Mouse (Mus musculus): Measurements from ENCODE around the gene 4930438A08Rik. TPM values are rescaled to one million over a fixed set of nuclear protein-coding genes. Genes with fewer than 3 reads are reported as not detected.
"Not testable (repeated sequence)": the region's sequence is repeated elsewhere in the genome, so short reads cannot be mapped to it uniquely, and the experiment has no call there.

4930438A08Rik gene
- polyA plus RNA-seq, 1 experiment from 2014 or later: not detected

DNA sequence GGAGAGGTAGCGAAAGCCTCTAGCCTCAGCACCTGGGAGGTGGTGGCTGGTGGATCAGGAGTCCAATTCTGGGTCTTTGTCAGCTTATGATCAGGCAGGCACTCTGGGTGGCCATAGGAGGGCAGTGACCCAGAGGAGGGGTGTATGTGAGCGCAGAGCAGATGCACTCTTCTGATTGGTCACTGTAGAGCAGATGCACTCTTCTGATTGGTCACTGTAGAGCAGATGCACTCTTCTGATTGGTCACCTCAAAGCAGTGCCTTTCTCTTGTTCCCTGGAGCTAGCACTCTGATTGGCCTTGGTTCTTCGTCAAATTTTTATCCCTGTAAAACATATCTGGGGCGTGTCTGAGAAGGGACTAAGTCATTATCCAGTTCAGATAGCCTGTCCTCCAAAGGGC is 18.2 kb downstream of the 4930438A08Rik start:
- H3K27ac ChIP-seq: no peak overlapping the region
- 42% methylated on average over 4 of the region's 4 CpGs for WGBS
- H3K4me1 ChIP-seq: no peaks in the 10 kb centered on the region
- no peak overlapping the region for H3K4me3 ChIP-seq
- no peak for DNase-seq (ENCODE audit: low spot score)
- H3K36me3 ChIP-seq: no peaks in the 10 kb centered on the region
- no peaks in the 10 kb centered on the region; the same call in none of the 2 replicates for H3K27me3 ChIP-seq (ENCODE audit: insufficient read depth, poor library complexity, severe bottlenecking)
- no peaks in the 10 kb centered on the region for H3K9me3 ChIP-seq

- no peak for DNase-seq (ENCODE audit: low spot score)
- H3K4me3 ChIP-seq: no peak overlapping the region
- H3K4me1 ChIP-seq: peaks cover 5% of the 10 kb centered on the region; the same call in 1 of the 2 replicates
- WGBS: 84% methylated on average over 6 of the region's 6 CpGs
- H3K9me3 ChIP-seq: no peaks in the 10 kb centered on the region
- H3K27ac ChIP-seq: no peak overlapping the region
- no peaks in the 10 kb centered on the region for H3K36me3 ChIP-seq
- no peaks in the 10 kb centered on the region; the same call in 1 of the 2 replicates for H3K27me3 ChIP-seq (ENCODE audit: insufficient read depth, poor library complexity, severe bottlenecking)
These were observed 22.8 kb downstream of the 4930438A08Rik start for GRCm38 (mm10) chr11:58297396-58297795.

DNA sequence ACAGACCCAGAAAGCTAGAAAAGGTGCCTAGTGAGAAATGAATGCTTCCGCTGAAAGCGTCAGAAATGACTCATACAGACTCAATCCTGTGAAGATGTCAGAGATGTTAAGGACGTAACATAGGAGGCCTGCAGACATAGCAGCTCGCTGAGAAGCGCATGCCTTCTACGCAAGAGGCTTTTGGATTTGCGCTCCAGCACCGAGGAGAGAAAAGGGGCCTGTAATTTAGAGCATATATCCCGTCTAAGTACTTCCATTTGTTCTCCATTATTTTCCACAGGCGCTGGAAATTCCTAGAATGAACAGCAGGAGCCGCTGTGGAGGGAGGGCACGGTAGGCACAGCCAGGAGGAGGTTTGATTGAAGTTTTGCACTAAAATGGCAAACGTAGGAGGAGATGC is 26.5 kb downstream of the 4930438A08Rik start:
- Histone ChIP-seq H3K4me1 (peaks cover 8% of the 10 kb centered on the region; the same call in 1 of the 2 replicates), H3K36me3 (no peaks in the 10 kb centered on the region), H3K27ac (no peak overlapping the region), H3K4me3 (peak overlapping the region; percentile 73), H3K27me3 (ENCODE audit: insufficient read depth, poor library complexity, severe bottlenecking) (no peaks in the 10 kb centered on the region), H3K9me3 (no peaks in the 10 kb centered on the region)
- 17% methylated on average over 13 of the region's 13 CpGs for WGBS
- peak; percentile 87 for DNase-seq (ENCODE audit: low spot score)

- Histone ChIP-seq H3K36me3 (no peaks in the 10 kb centered on the region), H3K27ac (peak overlapping the region; percentile 87), H3K4me1 (peaks cover 13% of the 10 kb centered on the region; the same call in 1 of the 2 replicates), H3K4me3 (peak overlapping the region; percentile 73), H3K9me3 (no peaks in the 10 kb centered on the region), H3K27me3 (ENCODE audit: insufficient read depth, poor library complexity, severe bottlenecking) (no peaks in the 10 kb centered on the region)
- under 1% methylated on average over 36 of the region's 36 CpGs for WGBS
- DNase-seq (ENCODE audit: low spot score): peak; percentile 99
These were observed 27.5 kb downstream of the 4930438A08Rik start for GRCm38 (mm10) chr11:58301837-58302754.

- Histone ChIP-seq H3K27ac (peak overlapping the region; percentile 87), H3K4me3 (peak overlapping the region; percentile 73), H3K9me3 (no peaks in the 10 kb centered on the region), H3K27me3 (ENCODE audit: insufficient read depth, poor library complexity, severe bottlenecking) (no peaks in the 10 kb centered on the region), H3K36me3 (no peaks in the 10 kb centered on the region), H3K4me1 (peaks cover 21% of the 10 kb centered on the region)
- no peak for DNase-seq (ENCODE audit: low spot score)
- WGBS: 1% methylated on average over 26 of the region's 26 CpGs
These were observed 28.3 kb downstream of the 4930438A08Rik start for GRCm38 (mm10) chr11:58302774-58303445.

DNA sequence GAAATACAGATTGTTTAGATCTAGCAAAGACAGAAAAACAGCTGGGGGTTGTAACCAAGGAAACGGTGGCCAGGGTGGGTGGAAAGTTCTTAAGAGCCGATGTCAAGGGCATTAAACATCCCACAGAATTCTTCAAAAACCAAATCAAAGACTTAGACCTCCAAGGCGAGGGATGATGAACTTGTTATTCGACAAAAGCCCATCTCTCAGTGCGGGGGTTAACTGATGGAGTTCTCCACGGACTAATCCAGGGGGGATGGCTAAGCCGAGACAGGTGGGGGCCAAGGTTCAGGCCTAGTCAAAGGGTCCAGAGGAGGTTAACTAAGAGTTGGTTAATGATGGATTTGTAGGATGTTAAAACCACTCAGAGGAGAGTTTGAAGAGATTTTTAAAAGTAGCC is 29.0 kb downstream of the 4930438A08Rik start:
- no peak for DNase-seq (ENCODE audit: low spot score)
- peak overlapping the region; percentile 32; the same call in 1 of the 2 replicates for H3K4me3 ChIP-seq
- H3K27ac ChIP-seq: no peak overlapping the region
- H3K27me3 ChIP-seq (ENCODE audit: insufficient read depth, poor library complexity, severe bottlenecking): no peaks in the 10 kb centered on the region
- WGBS: 45% methylated on average over 7 of the region's 7 CpGs
- no peaks in the 10 kb centered on the region for H3K36me3 ChIP-seq
- H3K9me3 ChIP-seq: no peaks in the 10 kb centered on the region
- H3K4me1 ChIP-seq: peaks cover 23% of the 10 kb centered on the region

DNA sequence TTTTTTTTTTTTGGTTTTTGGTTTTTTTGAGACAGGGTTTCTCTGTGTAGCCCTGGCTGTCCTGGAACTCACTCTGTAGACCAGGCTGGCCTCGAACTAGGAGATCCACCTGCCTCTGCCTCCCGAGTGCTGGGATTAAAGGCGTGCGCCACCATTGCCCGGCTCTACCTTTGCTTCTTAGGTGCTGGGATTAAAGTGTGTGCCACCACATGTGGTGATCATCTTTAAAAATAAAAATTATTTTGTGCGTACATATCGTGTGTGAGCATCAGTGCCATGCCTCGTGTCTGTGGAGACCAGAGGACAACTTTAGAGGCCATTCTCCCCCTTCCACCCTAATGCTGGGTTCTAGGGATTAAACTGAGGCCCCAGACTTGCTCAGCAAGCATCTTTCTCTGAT is 30.7 kb downstream of the 4930438A08Rik start:
- H3K27me3 ChIP-seq (ENCODE audit: insufficient read depth, poor library complexity, severe bottlenecking); H3K27ac ChIP-seq; H3K4me3 ChIP-seq; H3K9me3 ChIP-seq; H3K36me3 ChIP-seq; DNase-seq (ENCODE audit: low spot score): not testable (repeated sequence)
- peaks cover 23% of the 10 kb centered on the region for H3K4me1 ChIP-seq
- WGBS: 87% methylated on average over 8 of the region's 8 CpGs

GRCm38 (mm10) chr11:58306860-58307308 is 32.3 kb downstream of the 4930438A08Rik start, which contains the start of gene Zfp692:
Gene Zfp692 (plus strand): TSS chr11:58307069.
- peaks cover 18% of the 10 kb centered on the region for H3K4me1 ChIP-seq
- peak; percentile 98 for DNase-seq (ENCODE audit: low spot score)
- peak within 1 kb of the TSS; percentile 91 for H3K27ac ChIP-seq
- peak within 1 kb of the TSS; percentile 72 for H3K4me3 ChIP-seq
- no peaks in the 10 kb centered on the region for H3K27me3 ChIP-seq (ENCODE audit: insufficient read depth, poor library complexity, severe bottlenecking)
- WGBS: under 1% methylated on average over 34 of the region's 34 CpGs
- H3K9me3 ChIP-seq: no peaks in the 10 kb centered on the region
- peaks cover 14% of the 10 kb centered on the region for H3K36me3 ChIP-seq

DNA sequence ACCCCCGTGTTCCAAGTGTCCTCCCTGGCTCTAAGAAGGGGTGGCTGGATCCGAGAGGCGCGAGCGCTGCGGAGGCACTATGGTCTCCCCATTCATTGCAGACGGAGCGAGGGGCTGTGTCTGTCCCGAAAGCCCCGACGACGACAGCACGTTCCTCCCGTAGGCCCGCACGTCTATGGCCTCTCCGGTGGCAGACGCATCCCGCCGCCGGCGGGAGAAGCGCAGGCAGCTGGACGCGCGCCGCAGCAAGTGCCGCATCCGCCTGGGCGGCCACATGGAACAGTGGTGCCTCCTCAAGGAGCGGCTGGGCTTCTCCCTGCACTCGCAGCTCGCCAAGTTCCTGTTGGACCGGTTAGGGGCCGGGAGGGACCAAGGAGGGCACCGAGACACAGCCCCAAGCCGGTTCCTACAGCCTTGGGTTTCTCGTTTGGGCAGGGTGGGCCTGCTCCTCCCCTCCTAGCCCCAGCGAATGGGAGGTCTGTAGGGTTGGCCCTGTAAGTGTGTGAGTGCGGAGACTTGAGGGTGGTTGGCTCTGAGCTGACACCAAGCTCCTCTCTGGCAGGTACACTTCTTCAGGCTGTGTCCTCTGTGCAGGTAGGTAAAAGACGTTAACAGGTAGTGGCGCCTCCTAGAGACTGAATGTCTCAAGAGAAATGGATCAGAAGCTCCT is 32.9 kb downstream of the 4930438A08Rik start:
- Histone ChIP-seq H3K27me3 (ENCODE audit: insufficient read depth, poor library complexity, severe bottlenecking) (no peaks in the 10 kb centered on the region), H3K9me3 (no peaks in the 10 kb centered on the region), H3K27ac (peak overlapping the region; percentile 91), H3K36me3 (peaks cover 15% of the 10 kb centered on the region), H3K4me3 (peak overlapping the region; percentile 72), H3K4me1 (peaks cover 18% of the 10 kb centered on the region)
- peak; percentile 89 for DNase-seq (ENCODE audit: low spot score)
- under 1% methylated on average over 42 of the region's 42 CpGs for WGBS

DNA sequence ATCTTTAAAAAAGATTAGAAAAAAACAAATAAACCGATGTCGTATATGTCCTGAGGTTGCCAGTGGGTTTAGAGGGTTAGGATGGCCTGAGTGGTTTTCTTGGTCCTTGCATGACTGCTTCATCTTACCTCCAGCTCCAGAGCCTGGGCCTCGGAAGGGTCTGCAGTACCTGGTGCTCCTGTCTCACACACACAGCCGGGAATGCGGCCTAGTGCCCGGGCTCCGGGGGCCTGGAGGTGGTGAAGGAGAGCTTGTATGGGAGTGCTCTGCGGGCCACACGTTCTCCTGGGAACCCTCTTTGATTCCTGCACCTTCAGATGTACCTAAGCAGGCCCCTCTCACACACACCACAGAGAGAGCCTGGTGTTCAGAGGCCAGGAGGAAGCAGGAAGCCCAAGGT is 34.1 kb downstream of the 4930438A08Rik start:
- H3K27ac ChIP-seq: no peak overlapping the region
- no peak overlapping the region for H3K4me3 ChIP-seq
- no peaks in the 10 kb centered on the region for H3K9me3 ChIP-seq
- H3K27me3 ChIP-seq (ENCODE audit: insufficient read depth, poor library complexity, severe bottlenecking): no peaks in the 10 kb centered on the region
- peaks cover 15% of the 10 kb centered on the region for H3K36me3 ChIP-seq
- DNase-seq (ENCODE audit: low spot score): no peak
- WGBS: 94% methylated on average over 9 of the region's 9 CpGs
- H3K4me1 ChIP-seq: peaks cover 16% of the 10 kb centered on the region

GRCm38 (mm10) chr11:58314069-58314468 is 39.5 kb downstream of the 4930438A08Rik start:
- no peak overlapping the region for H3K27ac ChIP-seq
- WGBS: 86% methylated on average over 6 of the region's 6 CpGs
- peaks cover 61% of the 10 kb centered on the region for H3K36me3 ChIP-seq
- peaks cover 3% of the 10 kb centered on the region; the same call in 1 of the 2 replicates for H3K4me1 ChIP-seq
- H3K4me3 ChIP-seq: no peak overlapping the region
- H3K27me3 ChIP-seq (ENCODE audit: insufficient read depth, poor library complexity, severe bottlenecking): no peaks in the 10 kb centered on the region
- no peaks in the 10 kb centered on the region for H3K9me3 ChIP-seq
- DNase-seq (ENCODE audit: low spot score): no peak

GRCm38 (mm10) chr11:58315536-58316168 is 41.1 kb downstream of the 4930438A08Rik start:
- WGBS: 91% methylated on average over 5 of the region's 5 CpGs
- no peak overlapping the region for H3K4me3 ChIP-seq
- no peak for DNase-seq (ENCODE audit: low spot score)
- peaks cover 68% of the 10 kb centered on the region for H3K36me3 ChIP-seq
- H3K4me1 ChIP-seq: peaks cover 3% of the 10 kb centered on the region; the same call in 1 of the 2 replicates
- H3K27me3 ChIP-seq (ENCODE audit: insufficient read depth, poor library complexity, severe bottlenecking): no peaks in the 10 kb centered on the region
- H3K9me3 ChIP-seq: no peaks in the 10 kb centered on the region
- no peak overlapping the region for H3K27ac ChIP-seq
